9 mouse cellular contexts compared by ENCODE assay signal in genomic region chr6:115178826-115179225, GRCm38 (mm10). TPM values are rescaled to one million over a fixed set of nuclear protein-coding genes. Genes with fewer than 3 reads are reported as not detected.
DNase-seq lines count a peak whose midpoint lies in the region; ATAC-seq and TF ChIP-seq lines count a peak whose summit lies in the region.
"Had no signal": no experiment of that assay in that cellular context is flagged by ENCODE, and none has a peak within 500 bp of the region (broad histone marks: within the 10 kb centered on the region; RNA-seq: fewer than 3 reads in every experiment).

No protein-coding gene starts in this region.

- no peak for ATAC-seq in monocyte, adult 5-6 weeks (replicated peaks; ENCODE audit: insufficient number of reproducible peaks, low FRiP score, low TSS enrichment, poor library complexity, severe bottlenecking)

- no peak overlapping the region for H3K27ac ChIP-seq in gastrocnemius, adult 2 months

- DNase-seq in gastrocnemius, adult 2 months: peak; percentile 20
- DNase-seq in gastrocnemius, postnatal 25 days: no peak
- DNase-seq in urinary bladder, postnatal 25 days (ENCODE audit: low spot score): peak; percentile 49
- DNase-seq in urinary bladder, postnatal 10 days (ENCODE audit: low spot score): no peak
- peak; percentile 80 to 82 for DNase-seq in kidney, postnatal 4 days
- DNase-seq in thymus, postnatal 4 days: peak; percentile 49
- DNase-seq in layer of hippocampus, postnatal 36 days: no peak

- intact Hi-C loops in gastrocnemius, adult 2 months (cut with DNase I): no loop called here

- TF ChIP-seq CTCF in gastrocnemius, adult 2 months (IDR thresholded peaks at IDR 0.05): no peak

- no peak overlapping the region for H3K4me3 ChIP-seq in gastrocnemius, adult 2 months

RNA-seq across cellular contexts. Expression of gene Syn2, which starts 44.1 kb away (rescaled TPM):
- total RNA-seq in gastrocnemius, adult 2 months (2021): 1 to 10 TPM in 1 of 2 experiments, under 1 TPM in 1; 0.87 to 1.5 TPM
- total RNA-seq in gastrocnemius, postnatal 25 days (2021): 1 to 10 TPM; 1.8 to 2.7 TPM
- not detected in 3 replicates for total RNA-seq in monocyte, adult 5-6 weeks (2017)
- total RNA-seq in layer of hippocampus, postnatal 36 days (2021): 100 to 1,000 TPM; 574 to 635 TPM
- total RNA-seq: neutrophil, adult 5-6 weeks had no signal

RNA-seq across cellular contexts. Expression of gene Gm17482, which starts 48.3 kb away (rescaled TPM):
- total RNA-seq in gastrocnemius, adult 2 months (2021): not detected
- not detected for total RNA-seq in gastrocnemius, postnatal 25 days (2021)
- not detected in 3 replicates for total RNA-seq in monocyte, adult 5-6 weeks (2017)
- total RNA-seq in layer of hippocampus, postnatal 36 days (2021): not detected
- total RNA-seq: neutrophil, adult 5-6 weeks had no signal

Comparison
In these comparisons a context has a peak if more than half of its experiments do, and no peak if none do; other contexts are left out.
1. DNase-seq: peak in gastrocnemius, adult 2 months (single experiment), urinary bladder, postnatal 25 days (single experiment), kidney, postnatal 4 days (2 of 2) and thymus, postnatal 4 days (single experiment); none in gastrocnemius, postnatal 25 days (single experiment), urinary bladder, postnatal 10 days (single experiment) and layer of hippocampus, postnatal 36 days (0 of 2).
2. RNA of gene Syn2, which starts 44.1 kb away (total RNA-seq): 574 to 635 TPM in layer of hippocampus, postnatal 36 days; 1.8 to 2.7 TPM in gastrocnemius, postnatal 25 days, 0.87 to 1.5 TPM in gastrocnemius, adult 2 months and not detected in monocyte, adult 5-6 weeks; every median in the first group is over 100 times any median in the second.